Mouse (Mus musculus) retina, embryonic 14.5 days (tissue): ENCODE measurements around the gene Cyp27a1.

ENCODE experiments used
- DNase-seq: peaks from one replicate; pipeline ENCODE4 v3.0.0-alpha.2; 2015; ENCODE audit warnings: low spot score

Gene Cyp27a1

GRCm38 (mm10) chr1:74718113-74718512 lies 4.7 kb downstream of the Cyp27a1 start:
- no peak for DNase-seq

GRCm38 (mm10) chr1:74719281-74719680 lies 5.9 kb downstream of the Cyp27a1 start:
- no peak for DNase-seq

- DNase-seq, result no peak
Measured at GRCm38 (mm10) chr1:74721657-74722056, 8.3 kb downstream of the Cyp27a1 start.

- peak; percentile 37 for DNase-seq
Measured at GRCm38 (mm10) chr1:74723748-74724147, 10.4 kb downstream of the Cyp27a1 start.

- DNase-seq, result no peak
Measured at GRCm38 (mm10) chr1:74726114-74726513, 12.7 kb downstream of the Cyp27a1 start.

- DNase-seq, result no peak
Measured at GRCm38 (mm10) chr1:74726674-74727073, 13.3 kb downstream of the Cyp27a1 start.

GRCm38 (mm10) chr1:74728446-74728845 lies 15.1 kb downstream of the Cyp27a1 start:
- DNase-seq, result no peak

GRCm38 (mm10) chr1:74736977-74737376 lies 23.6 kb downstream of the Cyp27a1 start:
- DNase-seq, result no peak

- DNase-seq, result no peak
Measured at GRCm38 (mm10) chr1:74737500-74737899, 24.1 kb downstream of the Cyp27a1 start.

GRCm38 (mm10) chr1:74740846-74741245 lies 27.5 kb downstream of the Cyp27a1 start:
- no peak for DNase-seq

GRCm38 (mm10) chr1:74747335-74747734 lies 34.0 kb downstream of the Cyp27a1 start:
- no peak for DNase-seq

GRCm38 (mm10) chr1:74748643-74749271 lies 35.4 kb downstream of the Cyp27a1 start, which contains the start of gene Prkag3:
Prkag3 (minus strand) TSS chr1:74749221.
- peak; percentile 71 for DNase-seq

GRCm38 (mm10) chr1:74749301-74749700 lies 35.9 kb downstream of the Cyp27a1 start:
- no peak for DNase-seq

- no peak for DNase-seq
Measured at GRCm38 (mm10) chr1:74750683-74751082, 37.3 kb downstream of the Cyp27a1 start.

- no peak for DNase-seq
Measured at GRCm38 (mm10) chr1:74752150-74752549, 38.8 kb downstream of the Cyp27a1 start.

- no peak for DNase-seq
Measured at GRCm38 (mm10) chr1:74752833-74753232, 39.5 kb downstream of the Cyp27a1 start.

- no peak for DNase-seq
Measured at GRCm38 (mm10) chr1:74753266-74753974, 40.0 kb downstream of the Cyp27a1 start.

- no peak for DNase-seq
Measured at GRCm38 (mm10) chr1:74754175-74754785, 40.9 kb downstream of the Cyp27a1 start.

GRCm38 (mm10) chr1:74759773-74760172 lies 46.4 kb downstream of the Cyp27a1 start:
- peak; percentile 77 for DNase-seq

GRCm38 (mm10) chr1:74763081-74763480 lies 49.7 kb downstream of the Cyp27a1 start:
- peak; percentile 79 for DNase-seq

- DNase-seq, result no peak
Measured at GRCm38 (mm10) chr1:74770727-74771466, 57.5 kb downstream of the Cyp27a1 start.

- no peak for DNase-seq
Measured at GRCm38 (mm10) chr1:74771467-74771844, 58.1 kb downstream of the Cyp27a1 start.

GRCm38 (mm10) chr1:74771845-74771930 lies 58.3 kb downstream of the Cyp27a1 start, which contains the start of gene Wnt6:
Wnt6 (plus strand) TSS chr1:74771892.
- no peak for DNase-seq
